Mouse (Mus musculus) midbrain, embryonic 16.5 days (tissue): ENCODE data around the gene Atp6v1fnb. TPM values are rescaled to one million over a fixed set of nuclear protein-coding genes. Genes with fewer than 3 reads are reported as not detected.
A peak's percentile ranks its signal among the peaks of the same experiment; 100 is the strongest.

Source experiments
- ATAC-seq: fragments of 200-750 bp; cut with Nextera tagmentation; 2 replicates; pipeline ENCODE4 v1.8.0; 2017; ENCODE audit warnings: moderate TSS enrichment
- H3K27ac ChIP-seq: fragments of 300-500 bp; sonication (generic); 2 replicates; pipeline ENCODE4 v1.5.1; 2014; ENCODE audit warnings: mild to moderate bottlenecking, low read length, mixed read lengths
- H3K27me3 ChIP-seq: fragments of 300-500 bp; sonication (generic); 2 replicates; pipeline ENCODE4 v1.6.1; 2014; ENCODE audit warnings: low read depth, low read length, mixed read lengths; ENCODE audit not compliant: control insufficient read depth, insufficient read depth
- H3K36me3 ChIP-seq: fragments of 300-500 bp; sonication (generic); 2 replicates; pipeline ENCODE4 v1.6.1; 2014; ENCODE audit warnings: mild to moderate bottlenecking, low read length, moderate library complexity, mixed read lengths; ENCODE audit not compliant: control insufficient read depth, insufficient read depth
- H3K4me1 ChIP-seq: fragments of 300-500 bp; sonication (generic); 2 replicates; pipeline ENCODE4 v1.6.1; 2014; ENCODE audit warnings: mild to moderate bottlenecking, low read length, mixed read lengths; ENCODE audit not compliant: control insufficient read depth, insufficient read depth
- H3K4me2 ChIP-seq: fragments of 300-500 bp; sonication (generic); 2 replicates; pipeline ENCODE4 v1.6.1; 2014; ENCODE audit warnings: mild to moderate bottlenecking, low read length, mixed read lengths
- H3K4me3 ChIP-seq: fragments of 300-500 bp; sonication (generic); 2 replicates; pipeline ENCODE4 v1.5.1; 2014; ENCODE audit warnings: low read depth, mild to moderate bottlenecking, low read length, moderate library complexity, mixed read lengths
- H3K9ac ChIP-seq: fragments of 300-500 bp; sonication (generic); 2 replicates; pipeline ENCODE4 v1.6.1; 2014; ENCODE audit warnings: low read depth, low read length, mixed read lengths
- H3K9me3 ChIP-seq: fragments of 300-500 bp; sonication (generic); replicated peaks from 2 replicates; pipeline ENCODE4 v1.6.1; 2014; ENCODE audit warnings: mild to moderate bottlenecking, low read length, mixed read lengths; ENCODE audit not compliant: control insufficient read depth, poor library complexity, severe bottlenecking
- WGBS: fragments of 180-500 bp; shearing (Covaris S2); extraction: QIAGEN DNeasy Blood & Tissue Kit; methylation state at CpG from one replicate; pipeline ENCODE4 v1.1.7; 2014; 5-methylcytosine and 5-hydroxymethylcytosine counted together
- polyA plus RNA-seq: library from polyadenylated mRNA; unstranded; fragments of >200 nt; fragmentation: Nextera tagmentation; extraction: Ambion mirVana; gene quantifications from 2 replicates; pipeline ENCODE4 v1.2.1, GENCODE M21; 2015

Atp6v1fnb gene
- polyA plus RNA-seq, result 0.41 and 0.45 TPM in 2 replicates

- H3K27me3 ChIP-seq, result no peaks in the 10 kb centered on the region; the same call in 1 of the 2 replicates
- peaks cover 9% of the 10 kb centered on the region for H3K4me1 ChIP-seq
- 93% methylated on average over 4 of the region's 4 CpGs for WGBS
Measured at GRCm38 (mm10) chr6:29471137-29471536, at the start of gene Atp6v1fnb. TSS of gene Atp6v1fnb (plus strand) at chr6:29471437.

GRCm38 (mm10) chr6:29425118-29425517 lies 46.1 kb upstream of the Atp6v1fnb start:
- Histone ChIP-seq H3K9me3 (no peaks in the 10 kb centered on the region), H3K4me2 (no peak overlapping the region), H3K4me1 (no peaks in the 10 kb centered on the region), H3K36me3 (no peaks in the 10 kb centered on the region), H3K4me3 (no peak overlapping the region), H3K9ac (no peak overlapping the region), H3K27ac (no peak overlapping the region), H3K27me3 (no peaks in the 10 kb centered on the region)
- WGBS, result 78% methylated on average over 8 of the region's 8 CpGs
- ATAC-seq, result no peak

More at GRCm38 (mm10) chr6:29471137-29471536, at the start of gene Atp6v1fnb:
- H3K9me3 ChIP-seq, result no peaks in the 10 kb centered on the region
- H3K27ac ChIP-seq, result no peak within 1 kb of the TSS
- peaks cover 21% of the 10 kb centered on the region for H3K36me3 ChIP-seq
- no peak within 1 kb of the TSS for H3K9ac ChIP-seq
- ATAC-seq, result no peak
- H3K4me2 ChIP-seq, result no peak within 1 kb of the TSS
- no peak within 1 kb of the TSS for H3K4me3 ChIP-seq

GRCm38 (mm10) chr6:29426331-29426730 lies 44.9 kb upstream of the Atp6v1fnb start:
- WGBS, result 79% methylated on average over 6 of the region's 6 CpGs
- no peak for ATAC-seq
- Histone ChIP-seq H3K27me3 (no peaks in the 10 kb centered on the region), H3K9ac (no peak overlapping the region), H3K4me1 (no peaks in the 10 kb centered on the region), H3K36me3 (no peaks in the 10 kb centered on the region), H3K9me3 (no peaks in the 10 kb centered on the region), H3K4me2 (no peak overlapping the region), H3K27ac (no peak overlapping the region), H3K4me3 (no peak overlapping the region)

GRCm38 (mm10) chr6:29428171-29428570 lies 43.1 kb upstream of the Atp6v1fnb start:
- 53% methylated on average over 4 of the region's 4 CpGs for WGBS
- H3K27me3 ChIP-seq, result peaks cover 5% of the 10 kb centered on the region
- ATAC-seq, result no peak

GRCm38 (mm10) chr6:29430681-29431420 lies 40.4 kb upstream of the Atp6v1fnb start:
- peaks cover 16% of the 10 kb centered on the region for H3K4me1 ChIP-seq
- H3K36me3 ChIP-seq, result no peaks in the 10 kb centered on the region
- 45% methylated on average over 15 of the region's 15 CpGs for WGBS
- H3K9ac ChIP-seq, result no peak overlapping the region
- H3K27ac ChIP-seq, result no peak overlapping the region
- peaks cover 25% of the 10 kb centered on the region for H3K27me3 ChIP-seq
- ATAC-seq, result no peak
- no peak overlapping the region for H3K4me2 ChIP-seq
- H3K4me3 ChIP-seq, result no peak overlapping the region
- H3K9me3 ChIP-seq, result no peaks in the 10 kb centered on the region

More at GRCm38 (mm10) chr6:29428171-29428570, 43.1 kb upstream of the Atp6v1fnb start:
- no peak overlapping the region for H3K4me2 ChIP-seq
- H3K4me3 ChIP-seq, result no peak overlapping the region
- peaks cover 4% of the 10 kb centered on the region for H3K4me1 ChIP-seq
- no peak overlapping the region for H3K9ac ChIP-seq
- H3K27ac ChIP-seq, result no peak overlapping the region
- no peaks in the 10 kb centered on the region for H3K9me3 ChIP-seq
- H3K36me3 ChIP-seq, result no peaks in the 10 kb centered on the region

GRCm38 (mm10) chr6:29431473-29431872 lies 39.8 kb upstream of the Atp6v1fnb start:
- Histone ChIP-seq H3K9me3 (no peaks in the 10 kb centered on the region), H3K4me2 (no peak overlapping the region), H3K36me3 (no peaks in the 10 kb centered on the region), H3K4me1 (peaks cover 20% of the 10 kb centered on the region), H3K4me3 (no peak overlapping the region), H3K9ac (no peak overlapping the region), H3K27ac (no peak overlapping the region), H3K27me3 (peaks cover 27% of the 10 kb centered on the region)
- 23% methylated on average over 5 of the region's 5 CpGs for WGBS
- no peak for ATAC-seq

- no peak for ATAC-seq
- no peak overlapping the region for H3K27ac ChIP-seq
- H3K9ac ChIP-seq, result no peak overlapping the region
- peaks cover 27% of the 10 kb centered on the region for H3K27me3 ChIP-seq
- no peak overlapping the region for H3K4me2 ChIP-seq
- WGBS, result 48% methylated on average over 3 of the region's 3 CpGs
- no peak overlapping the region for H3K4me3 ChIP-seq
- H3K36me3 ChIP-seq, result no peaks in the 10 kb centered on the region
- peaks cover 21% of the 10 kb centered on the region for H3K4me1 ChIP-seq
- no peaks in the 10 kb centered on the region for H3K9me3 ChIP-seq
Measured at GRCm38 (mm10) chr6:29432156-29432555, 39.1 kb upstream of the Atp6v1fnb start.

GRCm38 (mm10) chr6:29432676-29433037 lies 38.6 kb upstream of the Atp6v1fnb start:
- H3K4me3 ChIP-seq, result peak overlapping the region; percentile 41
- peaks cover 21% of the 10 kb centered on the region for H3K4me1 ChIP-seq
- H3K4me2 ChIP-seq, result peak overlapping the region; percentile 75
- H3K9me3 ChIP-seq, result no peaks in the 10 kb centered on the region
- H3K36me3 ChIP-seq, result no peaks in the 10 kb centered on the region
- peak overlapping the region; percentile 61 for H3K9ac ChIP-seq
- no peak for ATAC-seq
- no peak overlapping the region for H3K27ac ChIP-seq
- peaks cover 27% of the 10 kb centered on the region for H3K27me3 ChIP-seq

- Histone ChIP-seq H3K4me3 (peak within 1 kb of the TSS; percentile 41), H3K27ac (no peak within 1 kb of the TSS; the same call in 1 of the 2 replicates), H3K9ac (peak within 1 kb of the TSS; percentile 61), H3K36me3 (no peaks in the 10 kb centered on the region), H3K9me3 (no peaks in the 10 kb centered on the region), H3K27me3 (peaks cover 27% of the 10 kb centered on the region), H3K4me1 (peaks cover 21% of the 10 kb centered on the region), H3K4me2 (peak within 1 kb of the TSS; percentile 75)
- WGBS, result under 1% methylated on average over 65 of the region's 77 CpGs
- no peak for ATAC-seq
Measured at GRCm38 (mm10) chr6:29433038-29433803, 38.0 kb upstream of the Atp6v1fnb start, which contains the start of gene Flnc. TSS of gene Flnc (plus strand) at chr6:29433256.
